Mouse (Mus musculus) midbrain, embryonic 11.5 days (tissue): ENCODE results near the gene 5330417C22Rik. TPM values are rescaled to one million over a fixed set of nuclear protein-coding genes. Genes with fewer than 3 reads are reported as not detected.

Experiments
- ATAC-seq: fragments of 200-750 bp; cut with Nextera tagmentation; 2 replicates; pipeline ENCODE4 v1.8.0; 2017; ENCODE audit warnings: moderate TSS enrichment, moderate library complexity; ENCODE audit not compliant: low FRiP score
- DNase-seq: peaks from one replicate; pipeline ENCODE4 v3.0.0; 2015; ENCODE audit warnings: low spot score; ENCODE audit errors: missing footprints
- H3K27ac ChIP-seq: fragments of 300-500 bp; sonication (generic); 2 replicates; pipeline ENCODE4 v1.5.1; 2014; ENCODE audit warnings: low read depth, low read length
- H3K27me3 ChIP-seq: fragments of 300-500 bp; sonication (generic); 2 replicates; pipeline ENCODE4 v1.6.1; 2014; ENCODE audit warnings: mild to moderate bottlenecking, low read length, moderate library complexity, mixed read lengths; ENCODE audit not compliant: control insufficient read depth, insufficient read depth
- H3K36me3 ChIP-seq: fragments of 300-500 bp; sonication (generic); 2 replicates; pipeline ENCODE4 v1.6.1; 2014; ENCODE audit warnings: mild to moderate bottlenecking, low read length, moderate library complexity, mixed read lengths; ENCODE audit not compliant: control insufficient read depth, insufficient read depth
- H3K4me1 ChIP-seq: fragments of 300-500 bp; sonication (generic); 2 replicates; pipeline ENCODE4 v1.6.1; 2014; ENCODE audit warnings: low read length; ENCODE audit not compliant: control insufficient read depth, insufficient read depth
- H3K4me2 ChIP-seq: fragments of 300-500 bp; sonication (generic); 2 replicates; pipeline ENCODE4 v1.6.1; 2014; ENCODE audit warnings: mild to moderate bottlenecking, moderate library complexity
- H3K4me3 ChIP-seq: fragments of 300-500 bp; sonication (generic); 2 replicates; pipeline ENCODE4 v1.5.1; 2014; ENCODE audit warnings: low read depth, low read length
- H3K9ac ChIP-seq: fragments of 300-500 bp; sonication (generic); 2 replicates; pipeline ENCODE4 v1.6.1; 2014; ENCODE audit warnings: low read length
- H3K9me3 ChIP-seq: fragments of 300-500 bp; sonication (generic); 2 replicates; pipeline ENCODE4 v1.6.1; 2016; ENCODE audit warnings: low read length; ENCODE audit not compliant: control insufficient read depth
- WGBS: fragments of 180-500 bp; shearing (Covaris S2); extraction: QIAGEN DNeasy Blood & Tissue Kit; methylation state at CpG from one replicate; pipeline ENCODE4 v1.1.7; 2014; 5-methylcytosine and 5-hydroxymethylcytosine counted together
- polyA plus RNA-seq: library from polyadenylated mRNA; unstranded; fragments of >200 nt; fragmentation: Nextera tagmentation; extraction: Ambion mirVana; gene quantifications from 2 replicates; pipeline ENCODE4 v1.2.1, GENCODE M21; 2014

5330417C22Rik gene
- polyA plus RNA-seq, 1 experiment from 2014 or later, result 2.7 TPM

DNA sequence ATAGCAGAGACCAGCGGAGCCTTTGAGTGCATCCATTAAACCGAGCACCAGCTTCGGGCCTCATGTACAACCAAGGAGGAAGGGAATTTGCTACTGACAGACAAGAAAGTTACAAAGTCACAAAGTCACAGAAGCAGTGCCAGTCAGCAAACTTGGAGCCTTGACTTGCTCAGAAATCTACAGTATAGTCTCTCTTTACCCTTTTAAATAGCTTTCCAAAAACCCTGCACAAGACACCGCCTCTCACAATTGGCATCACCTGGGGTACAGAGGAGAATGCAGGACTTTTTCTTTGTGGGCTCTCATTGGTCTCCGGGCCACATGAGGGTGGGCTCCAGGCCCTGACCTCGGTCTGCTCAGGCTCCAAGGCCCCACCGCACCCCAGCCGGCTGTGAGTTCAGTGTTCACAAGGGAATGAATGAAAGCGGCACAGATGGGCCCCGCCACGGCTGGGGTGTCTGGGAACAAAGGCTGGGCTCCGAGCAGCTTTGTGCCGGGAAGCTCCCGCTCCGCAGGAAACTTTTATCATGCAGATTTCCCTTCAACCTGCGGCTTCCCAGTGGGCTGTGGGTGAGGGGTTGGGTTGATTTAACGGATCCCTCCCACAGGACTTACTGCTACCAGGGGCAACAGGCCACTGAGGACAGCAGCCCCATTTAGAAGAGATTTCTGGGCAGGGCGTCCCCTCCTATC is 103.0 kb downstream of the 5330417C22Rik start:
- Histone ChIP-seq H3K4me2 (peak overlapping the region; percentile 26), H3K9ac (peak overlapping the region; percentile 54), H3K36me3 (peaks cover 11% of the 10 kb centered on the region), H3K4me3 (no peak overlapping the region), H3K4me1 (peaks cover 43% of the 10 kb centered on the region), H3K9me3 (no peaks in the 10 kb centered on the region), H3K27ac (peak overlapping the region; percentile 94), H3K27me3 (no peaks in the 10 kb centered on the region)
- WGBS, result 8% methylated on average over 18 of the region's 18 CpGs
- peak; percentile 99 for DNase-seq
- peak; percentile 95 for ATAC-seq

DNA sequence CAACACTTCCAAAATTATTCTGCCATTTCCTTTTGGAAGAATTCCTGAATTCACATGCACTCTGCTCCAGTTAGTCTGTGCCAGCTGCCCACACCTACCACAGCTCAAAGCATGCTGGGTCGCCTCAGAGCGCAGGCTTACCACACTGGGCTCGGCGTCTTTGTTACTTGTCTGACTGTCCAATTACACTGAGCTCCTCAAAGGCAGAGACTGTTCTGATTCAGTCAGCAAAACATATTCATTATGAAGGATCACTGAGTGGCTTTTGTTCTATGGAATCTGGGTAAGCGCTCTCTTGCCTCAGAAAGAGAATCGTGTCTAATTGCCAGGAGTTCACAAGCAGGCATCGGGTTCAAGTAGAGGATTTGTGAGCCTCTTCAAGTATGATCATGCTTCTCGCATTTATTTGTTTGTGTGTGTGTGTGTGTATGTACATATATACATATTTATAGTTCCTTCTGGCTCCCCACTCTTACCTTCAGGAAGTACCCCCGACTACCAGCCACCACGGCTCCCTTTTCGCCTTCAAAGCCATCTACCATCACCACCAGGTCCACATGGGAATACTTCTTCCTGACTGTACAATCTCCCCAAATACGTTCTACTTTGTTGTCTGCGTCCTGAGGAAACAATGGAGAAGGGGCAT is 103.7 kb downstream of the 5330417C22Rik start:
- WGBS, result 27% methylated on average over 13 of the region's 13 CpGs
- DNase-seq (peak; percentile 92), ATAC-seq (peak; percentile 26; the same call in 1 of the 2 replicates)
- peak overlapping the region; percentile 26; the same call in 1 of the 2 replicates for H3K4me2 ChIP-seq
- H3K27ac ChIP-seq, result peak overlapping the region; percentile 94
- peaks cover 43% of the 10 kb centered on the region for H3K4me1 ChIP-seq
- H3K4me3 ChIP-seq, result no peak overlapping the region
- no peaks in the 10 kb centered on the region for H3K27me3 ChIP-seq
- no peaks in the 10 kb centered on the region for H3K9me3 ChIP-seq
- H3K9ac ChIP-seq, result peak overlapping the region; percentile 48
- H3K36me3 ChIP-seq, result peaks cover 14% of the 10 kb centered on the region

GRCm38 (mm10) chr3:108425624-108426018 is 110.7 kb downstream of the 5330417C22Rik start:
- 72% methylated on average over 6 of the region's 6 CpGs for WGBS
- Histone ChIP-seq H3K9ac (peak overlapping the region; percentile 40), H3K27ac (peak overlapping the region; percentile 82), H3K27me3 (no peaks in the 10 kb centered on the region), H3K36me3 (peaks cover 24% of the 10 kb centered on the region), H3K4me3 (no peak overlapping the region), H3K4me1 (peaks cover 38% of the 10 kb centered on the region), H3K9me3 (no peaks in the 10 kb centered on the region), H3K4me2 (no peak overlapping the region)
- ATAC-seq, result peak; percentile 8
- no peak for DNase-seq

DNA sequence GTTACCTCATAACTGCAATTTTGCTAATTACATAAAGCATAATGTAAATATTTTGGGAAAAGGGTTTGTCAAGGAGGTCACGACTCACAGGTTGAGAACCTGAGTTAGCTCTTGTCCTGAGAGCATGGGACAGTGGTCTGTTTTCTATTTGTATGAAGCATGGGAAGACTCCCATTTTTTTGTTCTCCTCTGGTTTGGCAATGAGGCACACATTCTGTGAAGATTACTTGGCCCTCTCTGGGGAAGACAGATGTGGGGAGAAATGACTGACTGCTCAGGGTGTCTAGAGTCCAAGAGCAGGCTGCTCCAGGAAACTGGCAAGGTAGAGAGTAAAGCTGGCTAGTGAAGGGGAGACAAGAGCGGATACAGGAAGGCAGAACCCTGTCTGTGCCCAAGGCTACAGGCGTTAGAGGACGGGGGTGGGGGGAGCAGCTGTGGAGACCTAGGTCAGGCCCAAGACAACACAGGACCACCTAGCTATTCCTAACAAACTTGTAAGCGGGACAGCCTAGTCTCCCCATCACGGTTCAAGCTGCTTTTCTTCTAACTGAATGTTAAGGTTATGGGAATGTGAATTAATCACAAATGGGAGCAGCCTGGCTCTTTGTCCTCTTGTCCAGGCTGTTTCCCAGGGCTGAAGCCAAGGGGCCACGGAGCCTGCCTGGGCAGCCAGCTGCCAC is 111.3 kb downstream of the 5330417C22Rik start:
- Histone ChIP-seq H3K4me1 (peaks cover 38% of the 10 kb centered on the region), H3K9ac (peak overlapping the region; percentile 40), H3K27ac (peak overlapping the region; percentile 82), H3K36me3 (peaks cover 24% of the 10 kb centered on the region), H3K4me3 (no peak overlapping the region), H3K9me3 (no peaks in the 10 kb centered on the region), H3K27me3 (no peaks in the 10 kb centered on the region), H3K4me2 (no peak overlapping the region)
- DNase-seq (no peak), ATAC-seq (peak; percentile 49)
- WGBS, result 46% methylated on average over 7 of the region's 7 CpGs

GRCm38 (mm10) chr3:108423844-108424801 is 112.2 kb downstream of the 5330417C22Rik start:
- H3K4me3 ChIP-seq, result no peak overlapping the region
- peaks cover 22% of the 10 kb centered on the region for H3K36me3 ChIP-seq
- DNase-seq, result peak; percentile 92
- H3K4me2 ChIP-seq, result peak overlapping the region; percentile 35
- H3K27me3 ChIP-seq, result no peaks in the 10 kb centered on the region
- peak overlapping the region; percentile 50 for H3K9ac ChIP-seq
- no peaks in the 10 kb centered on the region for H3K9me3 ChIP-seq
- 19% methylated on average over 11 of the region's 11 CpGs for WGBS
- peaks cover 38% of the 10 kb centered on the region for H3K4me1 ChIP-seq
- H3K27ac ChIP-seq, result peak overlapping the region; percentile 48
- ATAC-seq, result peak; percentile 61

GRCm38 (mm10) chr3:108423006-108423405 is 113.3 kb downstream of the 5330417C22Rik start:
- Histone ChIP-seq H3K4me3 (no peak overlapping the region), H3K27ac (no peak overlapping the region), H3K27me3 (no peaks in the 10 kb centered on the region), H3K4me1 (peaks cover 40% of the 10 kb centered on the region), H3K9ac (no peak overlapping the region), H3K4me2 (no peak overlapping the region), H3K36me3 (peaks cover 15% of the 10 kb centered on the region), H3K9me3 (no peaks in the 10 kb centered on the region)
- no peak for DNase-seq
- WGBS, result 48% methylated on average over 6 of the region's 6 CpGs
- no peak for ATAC-seq

DNA sequence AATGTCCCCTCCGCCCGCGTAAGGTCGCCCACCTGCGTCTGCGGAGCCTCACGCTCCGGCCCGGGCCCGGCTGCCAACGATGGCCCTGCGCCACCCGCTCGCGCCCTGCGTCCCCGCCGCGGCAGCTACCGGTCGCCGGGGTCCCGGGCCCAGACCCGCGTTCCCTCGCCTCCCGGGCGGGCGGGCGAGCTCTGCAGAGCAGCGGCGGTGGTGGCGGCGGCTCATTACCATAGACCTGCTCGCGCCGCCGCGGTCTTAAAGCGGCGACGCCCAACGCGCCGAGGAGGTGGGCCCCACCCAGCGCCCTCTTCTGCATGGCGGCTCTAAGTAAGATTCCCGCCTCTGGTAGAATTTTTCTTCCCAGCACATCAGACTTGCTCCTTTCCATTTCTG is 120.5 kb downstream of the 5330417C22Rik start:
- Histone ChIP-seq H3K9me3 (peaks cover 20% of the 10 kb centered on the region), H3K4me1 (peaks cover 23% of the 10 kb centered on the region), H3K27me3 (peaks cover 3% of the 10 kb centered on the region; the same call in 1 of the 2 replicates), H3K4me2 (peak overlapping the region; percentile 51), H3K27ac (peak overlapping the region; percentile 84), H3K4me3 (peak overlapping the region; percentile 96), H3K36me3 (peaks cover 27% of the 10 kb centered on the region), H3K9ac (peak overlapping the region; percentile 99)
- under 1% methylated on average over 44 of the region's 48 CpGs for WGBS
- DNase-seq, result peak; percentile 98
- ATAC-seq, result peak; percentile 81
